Mouse (Mus musculus): ENCODE results near the gene Plcg1.
A peak's percentile ranks its signal among the peaks of the same experiment; 100 is the strongest.

DNA sequence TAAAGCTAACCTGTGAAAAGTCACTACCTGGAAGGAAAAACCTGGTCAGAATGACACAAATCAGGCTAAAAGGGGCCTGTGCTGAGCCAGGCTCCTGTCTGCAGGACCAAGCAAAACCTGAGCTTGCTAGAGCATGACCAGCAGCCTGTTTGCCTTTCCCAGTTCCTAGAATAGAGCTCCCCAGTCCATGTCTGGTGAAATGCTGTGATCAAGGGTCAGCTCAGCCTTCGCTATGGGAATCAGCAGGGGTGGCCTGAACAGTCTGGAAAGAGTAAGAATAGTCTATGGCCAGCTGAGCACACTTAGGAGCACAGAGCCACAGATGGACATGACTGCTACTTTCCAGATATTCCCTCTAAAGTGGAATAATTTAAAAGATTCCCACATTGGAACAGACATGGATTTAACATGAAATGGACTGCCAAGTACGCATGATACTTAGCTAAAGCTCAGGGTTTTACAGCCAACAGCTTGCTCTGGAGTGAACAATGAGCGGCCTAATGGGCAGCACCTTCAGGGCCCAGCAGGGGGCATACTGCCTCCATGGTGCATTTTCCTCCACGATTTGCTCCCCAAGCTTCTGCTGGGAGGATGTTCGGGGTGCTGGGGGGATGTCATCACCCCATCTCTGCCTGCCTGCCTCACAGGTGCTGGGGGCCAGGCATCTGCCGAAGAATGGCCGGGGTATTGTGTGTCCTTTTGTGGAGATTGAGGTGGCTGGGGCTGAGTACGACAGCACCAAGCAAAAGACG lies 29.5 kb downstream of the Plcg1 start:
- no peak for TF ChIP-seq POLR2A (IDR thresholded peaks at IDR 0.05; ENCODE audit: borderline replicate concordance, extremely low read depth, low read depth, low read length)
- TF ChIP-seq CTCF (IDR thresholded peaks at IDR 0.05; ENCODE audit: insufficient read depth, low read length), result peak; percentile 66

Measured in lung, adult 2 months (tissue).